21 mouse cellular contexts compared by ENCODE assay signal in the genomic region with DNA sequence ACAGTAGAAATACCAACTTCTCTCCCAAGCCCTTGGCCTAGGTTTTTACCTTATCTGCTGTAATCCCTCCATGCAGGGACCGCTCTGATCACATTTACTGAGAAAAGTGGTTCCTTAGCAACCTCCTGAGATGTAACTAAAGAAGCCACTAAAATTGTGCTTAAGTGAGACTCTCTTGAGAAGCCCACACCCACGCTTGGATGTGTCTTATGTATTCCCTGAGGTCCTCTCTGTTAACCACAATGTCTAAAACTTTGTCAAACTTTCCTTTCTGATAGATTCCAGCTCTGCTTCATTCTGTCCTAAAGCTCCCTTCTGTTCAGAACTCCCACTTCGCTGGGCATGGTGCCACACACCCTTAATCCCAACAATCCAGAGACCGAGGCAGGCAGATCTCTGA. TPM values are rescaled to one million over a fixed set of nuclear protein-coding genes. Genes with fewer than 3 reads are reported as not detected.
A peak's percentile ranks its signal among the peaks of the same experiment; 100 is the strongest.
DNase-seq lines count a peak whose midpoint lies in the region; ATAC-seq and TF ChIP-seq lines count a peak whose summit lies in the region.
"Had no signal": no experiment of that assay in that cellular context is flagged by ENCODE, and none has a peak within 500 bp of the region (broad histone marks: within the 10 kb centered on the region; RNA-seq: fewer than 3 reads in every experiment).

No protein-coding gene starts in this region.

- no peaks in the 10 kb centered on the region for H3K79me2 ChIP-seq in CH12.LX (replicated peaks; ENCODE audit: control insufficient read depth, extremely low read depth, insufficient read depth, poor library complexity, severe bottlenecking)

- no peak for TF ChIP-seq RAD21 in CH12.LX (IDR thresholded peaks at IDR 0.05; ENCODE audit: low read depth, low read length)

- dilution Hi-C loops in CH12.LX (cut with MboI; ENCODE audit: extremely low pct_ligation_motif_present, extremely low pct_unique_long_range_greater_than_20kb, low sequenced_read_pairs): no loop called here

- no peak for TF ChIP-seq CTCF in left cerebral cortex, adult 2 months (IDR thresholded peaks at IDR 0.05)
- no peak for TF ChIP-seq CTCF in CH12.LX (conservative IDR thresholded peaks at IDR 0.05 in 1 of 2, IDR thresholded peaks at IDR 0.05 in 1 of 2; ENCODE audit: low read depth in 2 of 2, low read length in 2 of 2)
- no peak for TF ChIP-seq CTCF in intestine, postnatal 0 days (IDR thresholded peaks at IDR 0.05; ENCODE audit: low read depth)

- no peaks in the 10 kb centered on the region for H3K36me3 ChIP-seq in CH12.LX (replicated peaks in 1 of 2; ENCODE audit: control insufficient read depth in 1 of 2, insufficient read depth in 1 of 2, low read length in 1 of 2)
- H3K36me3 ChIP-seq in embryonic facial prominence, embryonic 10.5 days (replicated peaks): no peaks in the 10 kb centered on the region
- H3K36me3 ChIP-seq in intestine, postnatal 0 days (ENCODE audit: control insufficient read depth, insufficient read depth): no peaks in the 10 kb centered on the region
- H3K36me3 ChIP-seq: embryonic facial prominence, embryonic 15.5 days; forebrain, embryonic 12.5 days; heart, embryonic 13.5 days; hindbrain, embryonic 12.5 days had no signal

- H3K27me3 ChIP-seq in CH12.LX (replicated peaks): no peaks in the 10 kb centered on the region
- H3K27me3 ChIP-seq in embryonic facial prominence, embryonic 10.5 days (replicated peaks; ENCODE audit: low read depth, poor library complexity, severe bottlenecking): no peaks in the 10 kb centered on the region
- no peaks in the 10 kb centered on the region for H3K27me3 ChIP-seq in intestine, postnatal 0 days (replicated peaks; ENCODE audit: control insufficient read depth, insufficient read depth, low read length)
- H3K27me3 ChIP-seq: embryonic facial prominence, embryonic 15.5 days; forebrain, embryonic 12.5 days; heart, embryonic 13.5 days; hindbrain, embryonic 12.5 days had no signal

- WGBS in embryonic facial prominence, embryonic 10.5 days: 82% methylated on average over 4 of the region's 4 CpGs
- WGBS in intestine, postnatal 0 days: 73% methylated on average over 4 of the region's 4 CpGs

- no peak overlapping the region for H3K4me3 ChIP-seq in left cerebral cortex, adult 2 months
- no peak overlapping the region for H3K4me3 ChIP-seq in CH12.LX (replicated peaks in 1 of 3; ENCODE audit: low read depth in 2 of 3, low read length in 2 of 3, poor library complexity in 1 of 3)
- no peak overlapping the region for H3K4me3 ChIP-seq in embryonic facial prominence, embryonic 10.5 days
- no peak overlapping the region for H3K4me3 ChIP-seq in intestine, postnatal 0 days (ENCODE audit: low read depth, low read length)
- H3K4me3 ChIP-seq: embryonic facial prominence, embryonic 15.5 days; erythroblast, embryonic 14.5 days; forebrain, embryonic 12.5 days; heart, embryonic 13.5 days; hindbrain, embryonic 12.5 days had no signal

- in situ Hi-C loops in CH12.LX (cut with MboI; ENCODE audit: low pct_ligation_motif_present, low pct_unique_long_range_greater_than_20kb, low sequenced_read_pairs): no loop called here

- intact Hi-C loops in left cerebral cortex, adult 2 months (cut with DNase I): no loop called here

- peak; percentile 39 for ATAC-seq in frontal cortex, adult (ENCODE audit: low TSS enrichment)
- ATAC-seq in intestine, postnatal 0 days: no peak
- ATAC-seq: forebrain, postnatal 0 days; hindbrain, postnatal 0 days had no signal

- H3K27ac ChIP-seq in left cerebral cortex, adult 2 months: peak overlapping the region; percentile 83
- no peak overlapping the region for H3K27ac ChIP-seq in CH12.LX (ENCODE audit: insufficient read depth, low read depth)
- H3K27ac ChIP-seq in embryonic facial prominence, embryonic 10.5 days (replicated peaks): 0 out of 2 replicates have a peak overlapping the region, but pooled peaks have one; percentile 51
- H3K27ac ChIP-seq in intestine, postnatal 0 days (ENCODE audit: low read depth, low read length): no peak overlapping the region
- H3K27ac ChIP-seq: embryonic facial prominence, embryonic 15.5 days; forebrain, embryonic 12.5 days; heart, embryonic 13.5 days; hindbrain, embryonic 12.5 days had no signal

- TF ChIP-seq POLR2A in CH12.LX (IDR thresholded peaks at IDR 0.05; ENCODE audit: low read depth, low read length): no peak

- H3K4me1 ChIP-seq in CH12.LX (ENCODE audit: control insufficient read depth in 1 of 2, insufficient read depth in 2 of 2): peaks cover 10 to 56% of the 10 kb centered on the region in 2 experiments
- H3K4me1 ChIP-seq in embryonic facial prominence, embryonic 10.5 days: peaks cover 48% of the 10 kb centered on the region
- peaks cover 3% of the 10 kb centered on the region; the same call in 1 of the 2 replicates for H3K4me1 ChIP-seq in intestine, postnatal 0 days (replicated peaks; ENCODE audit: control insufficient read depth, insufficient read depth, low read length)

- no peak overlapping the region for H3K9ac ChIP-seq in CH12.LX (ENCODE audit: insufficient read depth, low read depth)
- no peak overlapping the region for H3K9ac ChIP-seq in intestine, postnatal 0 days (ENCODE audit: low read depth, low read length)
- H3K9ac ChIP-seq: embryonic facial prominence, embryonic 15.5 days; forebrain, embryonic 12.5 days; forebrain, postnatal 0 days; hindbrain, embryonic 12.5 days had no signal

- peak; percentile 68; the same call in 1 of the 2 replicates for TF ChIP-seq EP300 in CH12.LX (IDR thresholded peaks at IDR 0.05; ENCODE audit: low read length)

- DNase-seq in frontal cortex, postnatal 14 days (ENCODE audit: low spot score in 2 of 2): no peak
- DNase-seq in left cerebral cortex, adult 2 months (ENCODE audit: extremely low spot score in 1 of 2, low spot score in 2 of 2): no peak
- no peak for DNase-seq in left cerebral cortex, adult 11 months (ENCODE audit: low spot score)
- no peak for DNase-seq in CH12.LX (ENCODE audit: extremely low read depth)
- no peak for DNase-seq in embryonic facial prominence, embryonic 10.5 days (ENCODE audit: low spot score)
- DNase-seq in natural killer cell, adult 2 months (ENCODE audit: low spot score in 2 of 2): no peak
- DNase-seq: adrenal gland, adult 2 months; adrenal gland, postnatal 25 days; cerebellum, adult 8-10 months; cerebellum, postnatal 14 days; forebrain, postnatal 0 days; gastrocnemius, postnatal 36 days; kidney, adult 18-20 months had no signal

- no peaks in the 10 kb centered on the region for H3K9me3 ChIP-seq in CH12.LX (replicated peaks; ENCODE audit: low read length)
- no peaks in the 10 kb centered on the region for H3K9me3 ChIP-seq in embryonic facial prominence, embryonic 10.5 days
- no peaks in the 10 kb centered on the region for H3K9me3 ChIP-seq in intestine, postnatal 0 days (ENCODE audit: control insufficient read depth)
- H3K9me3 ChIP-seq: embryonic facial prominence, embryonic 15.5 days; forebrain, embryonic 12.5 days; heart, embryonic 13.5 days; hindbrain, embryonic 12.5 days had no signal

- H3K4me2 ChIP-seq in CH12.LX (ENCODE audit: insufficient read depth, low read depth, poor library complexity, severe bottlenecking): no peak overlapping the region
- H3K4me2 ChIP-seq in intestine, postnatal 0 days (replicated peaks; ENCODE audit: low read depth): no peak overlapping the region
- H3K4me2 ChIP-seq: embryonic facial prominence, embryonic 15.5 days; forebrain, embryonic 12.5 days; heart, embryonic 13.5 days; hindbrain, embryonic 12.5 days had no signal

TF ChIP-seq in CH12.LX, 34 proteins besides CTCF, POLR2A, EP300 and RAD21 (continues in another document):
- TF ChIP-seq KAT2A (IDR thresholded peaks at IDR 0.05; ENCODE audit: insufficient replicate concordance, low read length): no peak
- TF ChIP-seq TBP (conservative IDR thresholded peaks at IDR 0.05; ENCODE audit: low read depth, low read length): no peak
- TF ChIP-seq ZC3H11A (IDR thresholded peaks at IDR 0.05; ENCODE audit: low read depth, low read length): no peak
- no peak for TF ChIP-seq MAX (IDR thresholded peaks at IDR 0.05; ENCODE audit: low read length)
- TF ChIP-seq CHD2 (IDR thresholded peaks at IDR 0.05; ENCODE audit: low read length): no peak

RNA-seq across cellular contexts. Expression of a gene that starts 13.5 kb away (rescaled TPM):
- total RNA-seq in left cerebral cortex, adult 2 months (2021): 10 to 100 TPM; 60.9 to 61.8 TPM
- total RNA-seq in CH12.LX (2012; rRNA removed): 24.1 and 26.9 TPM in 2 replicates
- 25.6 and 27.9 TPM in 2 replicates for total RNA-seq in CH12.LX (2014; rRNA removed)
- polyA plus RNA-seq in CH12.LX (2012; ENCODE audit: insufficient read length, low read depth): 27.9 and 29.2 TPM in 2 replicates
- 50.2 and 58.0 TPM in 2 replicates for polyA plus RNA-seq in embryonic facial prominence, embryonic 10.5 days (2016; fragmentation: Nextera tagmentation; extraction: Ambion mirVana)
- 29.6 and 32.1 TPM in 2 replicates for polyA plus RNA-seq in intestine, postnatal 0 days (2015; fragmentation: Nextera tagmentation; extraction: Ambion mirVana)

RNA-seq across cellular contexts. Expression of a gene that starts 13.5 kb away (rescaled TPM):
- total RNA-seq in left cerebral cortex, adult 2 months (2021): 10 to 100 TPM; 36.2 to 38.8 TPM
- total RNA-seq in CH12.LX (2012; rRNA removed): 38.7 and 43.6 TPM in 2 replicates
- 35.9 and 36.0 TPM in 2 replicates for total RNA-seq in CH12.LX (2014; rRNA removed)
- polyA plus RNA-seq in CH12.LX (2012; ENCODE audit: insufficient read length, low read depth): 49.1 and 49.9 TPM in 2 replicates
- 56.2 and 56.4 TPM in 2 replicates for polyA plus RNA-seq in embryonic facial prominence, embryonic 10.5 days (2016; fragmentation: Nextera tagmentation; extraction: Ambion mirVana)
- polyA plus RNA-seq in intestine, postnatal 0 days (2015; fragmentation: Nextera tagmentation; extraction: Ambion mirVana): 42.6 and 44.8 TPM in 2 replicates

RNA-seq across cellular contexts. Expression of a gene that starts 21.6 kb away (rescaled TPM):
- total RNA-seq in left cerebral cortex, adult 2 months (2021): 10 to 100 TPM; 18.9 to 20.2 TPM
- total RNA-seq in CH12.LX (2012; rRNA removed): 37.4 and 55.0 TPM in 2 replicates
- 21.8 and 23.3 TPM in 2 replicates for total RNA-seq in CH12.LX (2014; rRNA removed)
- 34.1 and 35.5 TPM in 2 replicates for polyA plus RNA-seq in CH12.LX (2012; ENCODE audit: insufficient read length, low read depth)
- polyA plus RNA-seq in embryonic facial prominence, embryonic 10.5 days (2016; fragmentation: Nextera tagmentation; extraction: Ambion mirVana): 17.7 and 19.6 TPM in 2 replicates
- polyA plus RNA-seq in intestine, postnatal 0 days (2015; fragmentation: Nextera tagmentation; extraction: Ambion mirVana): 5.6 TPM in 2 replicates

RNA-seq across cellular contexts. Expression of a gene that starts 27.4 kb away (rescaled TPM):
- total RNA-seq in left cerebral cortex, adult 2 months (2021): 1,000 to 10,000 TPM; 1,837 to 1,872 TPM
- 3.2 and 3.7 TPM in 2 replicates for total RNA-seq in CH12.LX (2012; rRNA removed)
- not detected in 2 replicates for total RNA-seq in CH12.LX (2014; rRNA removed)
- polyA plus RNA-seq in CH12.LX (2012; ENCODE audit: insufficient read length, low read depth): 0.27 and 0.54 TPM in 2 replicates
- polyA plus RNA-seq in embryonic facial prominence, embryonic 10.5 days (2016; fragmentation: Nextera tagmentation; extraction: Ambion mirVana): 479 and 683 TPM in 2 replicates
- 628 and 645 TPM in 2 replicates for polyA plus RNA-seq in intestine, postnatal 0 days (2015; fragmentation: Nextera tagmentation; extraction: Ambion mirVana)

RNA-seq across cellular contexts. Expression of a gene that starts 59.1 kb away (rescaled TPM):
- total RNA-seq in left cerebral cortex, adult 2 months (2021): 100 to 1,000 TPM; 746 to 823 TPM
- total RNA-seq in CH12.LX (2012; rRNA removed) (45.2 and 55.1 TPM in 2 replicates), CH12.LX (2014; rRNA removed) (44.4 and 45.6 TPM in 2 replicates)
- polyA plus RNA-seq in CH12.LX (2012; ENCODE audit: insufficient read length, low read depth): 77.0 and 116 TPM in 2 replicates
- 130 and 131 TPM in 2 replicates for polyA plus RNA-seq in embryonic facial prominence, embryonic 10.5 days (2016; fragmentation: Nextera tagmentation; extraction: Ambion mirVana)
- polyA plus RNA-seq in intestine, postnatal 0 days (2015; fragmentation: Nextera tagmentation; extraction: Ambion mirVana): 42.9 and 45.7 TPM in 2 replicates

Comparison
In these comparisons a context has a peak if more than half of its experiments do, and no peak if none do; other contexts are left out.
1. H3K27ac ChIP-seq: peak in left cerebral cortex, adult 2 months (single experiment) and embryonic facial prominence, embryonic 10.5 days (single experiment); none in CH12.LX (single experiment) and intestine, postnatal 0 days (single experiment).